Comparison of ENCODE assay signal across 9 mouse cellular contexts in genomic region chr1:192070618-192071051, GRCm38 (mm10). TPM values are rescaled to one million over a fixed set of nuclear protein-coding genes. Genes with fewer than 3 reads are reported as not detected.
DNase-seq lines count a peak whose midpoint lies in the region; ATAC-seq and TF ChIP-seq lines count a peak whose summit lies in the region.
"Had no signal": no experiment of that assay in that cellular context is flagged by ENCODE, and none has a peak within 500 bp of the region (broad histone marks: within the 10 kb centered on the region; RNA-seq: fewer than 3 reads in every experiment).

No protein-coding gene starts in this region.

- H3K27ac ChIP-seq in forebrain, embryonic 11.5 days (ENCODE audit: low read depth, low read length), result no peak overlapping the region
- no peak overlapping the region for H3K27ac ChIP-seq in forebrain, embryonic 10.5 days
- peak overlapping the region; percentile 45 for H3K27ac ChIP-seq in lung, embryonic 16.5 days (ENCODE audit: low read length)
- peak overlapping the region; percentile 4 to 61; a peak in 3 of 4 replicates for H3K27ac ChIP-seq in heart, embryonic 14.5 days (replicated peaks in 1 of 2; ENCODE audit: control insufficient read depth in 1 of 2, insufficient read depth in 1 of 2, low read depth in 2 of 2, low read length in 2 of 2)
- no peak overlapping the region for H3K27ac ChIP-seq in neural tube, embryonic 14.5 days (ENCODE audit: low read depth, low read length)
- no peak overlapping the region for H3K27ac ChIP-seq in midbrain, embryonic 16.5 days (ENCODE audit: low read length)
- H3K27ac ChIP-seq: liver, embryonic 15.5 days had no signal

- WGBS in forebrain, embryonic 11.5 days, result 71% methylated on average over 3 of the region's 3 CpGs
- WGBS in forebrain, embryonic 10.5 days, result 75% methylated on average over 3 of the region's 3 CpGs
- WGBS in lung, embryonic 16.5 days, result 32% methylated on average over 3 of the region's 3 CpGs
- 37% methylated on average over 3 of the region's 3 CpGs for WGBS in lung, adult 2 months
- 51% methylated on average over 3 of the region's 3 CpGs for WGBS in heart, embryonic 14.5 days
- WGBS in neural tube, embryonic 14.5 days, result 44% methylated on average over 3 of the region's 3 CpGs
- 72% methylated on average over 3 of the region's 3 CpGs for WGBS in midbrain, embryonic 16.5 days

- no peaks in the 10 kb centered on the region for H3K9me3 ChIP-seq in forebrain, embryonic 11.5 days (ENCODE audit: control insufficient read depth, low read length)
- H3K9me3 ChIP-seq in forebrain, embryonic 10.5 days, result no peaks in the 10 kb centered on the region
- no peaks in the 10 kb centered on the region for H3K9me3 ChIP-seq in lung, embryonic 16.5 days (ENCODE audit: control insufficient read depth, low read length)
- no peaks in the 10 kb centered on the region for H3K9me3 ChIP-seq in heart, embryonic 14.5 days (ENCODE audit: control insufficient read depth, low read length)
- H3K9me3 ChIP-seq in neural tube, embryonic 14.5 days (ENCODE audit: control insufficient read depth, low read length), result no peaks in the 10 kb centered on the region
- H3K9me3 ChIP-seq in midbrain, embryonic 16.5 days (replicated peaks; ENCODE audit: control insufficient read depth, low read length, poor library complexity, severe bottlenecking), result no peaks in the 10 kb centered on the region
- H3K9me3 ChIP-seq: liver, embryonic 15.5 days had no signal

- no peak overlapping the region for H3K4me2 ChIP-seq in forebrain, embryonic 11.5 days (ENCODE audit: low read depth, low read length, severe bottlenecking)
- peak overlapping the region; percentile 28 for H3K4me2 ChIP-seq in lung, embryonic 16.5 days (ENCODE audit: low read depth, low read length)
- peak overlapping the region; percentile 2 for H3K4me2 ChIP-seq in heart, embryonic 14.5 days (ENCODE audit: low read length)
- H3K4me2 ChIP-seq in neural tube, embryonic 14.5 days (ENCODE audit: low read depth, low read length), result 0 out of 2 replicates have a peak overlapping the region, but pooled peaks have one; percentile 14
- no peak overlapping the region for H3K4me2 ChIP-seq in midbrain, embryonic 16.5 days (ENCODE audit: low read length)
- H3K4me2 ChIP-seq: liver, embryonic 15.5 days had no signal

- no peak overlapping the region for H3K9ac ChIP-seq in forebrain, embryonic 11.5 days (ENCODE audit: low read length)
- H3K9ac ChIP-seq in lung, embryonic 16.5 days (ENCODE audit: low read length), result no peak overlapping the region
- H3K9ac ChIP-seq in heart, embryonic 14.5 days (ENCODE audit: low read length), result no peak overlapping the region; the same call in 1 of the 2 replicates
- H3K9ac ChIP-seq in neural tube, embryonic 14.5 days (replicated peaks; ENCODE audit: low read depth, low read length), result no peak overlapping the region
- no peak overlapping the region for H3K9ac ChIP-seq in midbrain, embryonic 16.5 days (ENCODE audit: low read depth, low read length)
- H3K9ac ChIP-seq: liver, embryonic 15.5 days had no signal

- peak; percentile 26 for DNase-seq in forebrain, embryonic 11.5 days (ENCODE audit: low spot score)
- no peak for DNase-seq in forebrain, embryonic 10.5 days (ENCODE audit: extremely low spot score, low spot score)
- no peak for DNase-seq in lung, adult 2 months
- DNase-seq in right cerebral cortex, postnatal 10 days (ENCODE audit: low spot score in 2 of 2), result no peak

- H3K36me3 ChIP-seq in forebrain, embryonic 11.5 days (ENCODE audit: control insufficient read depth, insufficient read depth, low read length), result no peaks in the 10 kb centered on the region
- no peaks in the 10 kb centered on the region for H3K36me3 ChIP-seq in forebrain, embryonic 10.5 days (replicated peaks)
- peaks cover 5% of the 10 kb centered on the region for H3K36me3 ChIP-seq in lung, embryonic 16.5 days (ENCODE audit: control insufficient read depth, insufficient read depth, low read length)
- H3K36me3 ChIP-seq in heart, embryonic 14.5 days (ENCODE audit: control insufficient read depth, insufficient read depth, low read length), result peaks cover 29% of the 10 kb centered on the region
- H3K36me3 ChIP-seq in neural tube, embryonic 14.5 days (ENCODE audit: control insufficient read depth, insufficient read depth, low read length), result no peaks in the 10 kb centered on the region
- no peaks in the 10 kb centered on the region for H3K36me3 ChIP-seq in midbrain, embryonic 16.5 days (ENCODE audit: control insufficient read depth, insufficient read depth, low read length)

- TF ChIP-seq POLR2A in lung, adult 2 months (IDR thresholded peaks at IDR 0.05; ENCODE audit: borderline replicate concordance, extremely low read depth, low read depth, low read length), result no peak

- TF ChIP-seq CTCF in lung, adult 2 months (IDR thresholded peaks at IDR 0.05; ENCODE audit: insufficient read depth, low read length), result no peak

- H3K27me3 ChIP-seq in forebrain, embryonic 11.5 days (ENCODE audit: control insufficient read depth, insufficient read depth, low read length), result no peaks in the 10 kb centered on the region
- peaks cover 14% of the 10 kb centered on the region for H3K27me3 ChIP-seq in forebrain, embryonic 10.5 days (ENCODE audit: poor library complexity, severe bottlenecking)
- no peaks in the 10 kb centered on the region for H3K27me3 ChIP-seq in lung, embryonic 16.5 days (ENCODE audit: control insufficient read depth, insufficient read depth, low read depth, low read length)
- H3K27me3 ChIP-seq in heart, embryonic 14.5 days (ENCODE audit: control insufficient read depth, insufficient read depth, low read length), result no peaks in the 10 kb centered on the region
- H3K27me3 ChIP-seq in neural tube, embryonic 14.5 days (ENCODE audit: control insufficient read depth, insufficient read depth, low read length), result no peaks in the 10 kb centered on the region
- no peaks in the 10 kb centered on the region for H3K27me3 ChIP-seq in midbrain, embryonic 16.5 days (ENCODE audit: control insufficient read depth, insufficient read depth, low read depth, low read length)
- H3K27me3 ChIP-seq: liver, embryonic 15.5 days had no signal

- no peaks in the 10 kb centered on the region for H3K4me1 ChIP-seq in forebrain, embryonic 11.5 days (replicated peaks; ENCODE audit: control insufficient read depth, insufficient read depth, low read length)
- H3K4me1 ChIP-seq in forebrain, embryonic 10.5 days, result peaks cover 27% of the 10 kb centered on the region
- H3K4me1 ChIP-seq in lung, embryonic 16.5 days (replicated peaks; ENCODE audit: control insufficient read depth, insufficient read depth, low read length), result peaks cover 25% of the 10 kb centered on the region
- H3K4me1 ChIP-seq in lung, adult 2 months (ENCODE audit: control insufficient read depth, insufficient read depth, low read length), result peaks cover 12% of the 10 kb centered on the region
- H3K4me1 ChIP-seq in heart, embryonic 14.5 days (ENCODE audit: control insufficient read depth in 2 of 2, insufficient read depth in 2 of 2, low read length in 2 of 2), result peaks cover 14 to 19% of the 10 kb centered on the region in 2 experiments
- 0 out of 2 replicates have a peak, but pooled peaks cover 10% of the 10 kb centered on the region for H3K4me1 ChIP-seq in neural tube, embryonic 14.5 days (ENCODE audit: control insufficient read depth, insufficient read depth, low read length)
- H3K4me1 ChIP-seq in midbrain, embryonic 16.5 days (ENCODE audit: control insufficient read depth, insufficient read depth, low read length), result no peaks in the 10 kb centered on the region; the same call in 1 of the 2 replicates

- no peak overlapping the region for H3K4me3 ChIP-seq in forebrain, embryonic 11.5 days (ENCODE audit: low read depth, low read length)
- H3K4me3 ChIP-seq in forebrain, embryonic 10.5 days, result no peak overlapping the region
- H3K4me3 ChIP-seq in lung, embryonic 16.5 days (ENCODE audit: low read length), result no peak overlapping the region
- H3K4me3 ChIP-seq in lung, adult 2 months (replicated peaks; ENCODE audit: extremely low read depth, low read depth, low read length), result no peak overlapping the region
- no peak overlapping the region for H3K4me3 ChIP-seq in heart, embryonic 14.5 days (ENCODE audit: control insufficient read depth in 1 of 2, insufficient read depth in 1 of 2, low read depth in 1 of 2, low read length in 2 of 2)
- no peak overlapping the region for H3K4me3 ChIP-seq in neural tube, embryonic 14.5 days (ENCODE audit: low read depth, low read length)
- no peak overlapping the region for H3K4me3 ChIP-seq in midbrain, embryonic 16.5 days (ENCODE audit: low read depth, low read length)
- H3K4me3 ChIP-seq: liver, embryonic 15.5 days had no signal

- no peak for ATAC-seq in forebrain, embryonic 11.5 days (replicated peaks; ENCODE audit: low FRiP score)
- ATAC-seq in lung, embryonic 16.5 days (ENCODE audit: low read depth), result peak; percentile 60
- ATAC-seq in heart, embryonic 14.5 days (ENCODE audit: insufficient number of reproducible peaks, insufficient read depth, low FRiP score, low read depth), result no peak
- ATAC-seq in neural tube, embryonic 14.5 days (ENCODE audit: low read depth), result no peak
- no peak for ATAC-seq in midbrain, embryonic 16.5 days

RNA-seq across cellular contexts. Expression of gene Traf5, which starts 21.7 kb away (rescaled TPM):
- 2.8 and 4.4 TPM in 2 replicates for polyA plus RNA-seq in forebrain, embryonic 11.5 days (2014; fragmentation: Nextera tagmentation; extraction: Ambion mirVana)
- 2.3 and 4.1 TPM in 2 replicates for polyA plus RNA-seq in forebrain, embryonic 10.5 days (2016; fragmentation: Nextera tagmentation; extraction: Ambion mirVana)
- polyA plus RNA-seq in lung, embryonic 16.5 days (2015; fragmentation: Nextera tagmentation; extraction: Ambion mirVana), result 21.9 and 23.4 TPM in 2 replicates
- polyA plus RNA-seq in lung, adult 2 months (2012; rRNA removed), result 16.2 and 23.5 TPM in 2 replicates
- polyA plus RNA-seq in heart, embryonic 14.5 days (2014; fragmentation: Nextera tagmentation; extraction: Ambion mirVana), result 11.0 and 16.9 TPM in 2 replicates
- polyA plus RNA-seq in neural tube, embryonic 14.5 days (2014; fragmentation: Nextera tagmentation; extraction: Ambion mirVana), result 1.7 and 2.3 TPM in 2 replicates
- polyA plus RNA-seq in midbrain, embryonic 16.5 days (2015; fragmentation: Nextera tagmentation; extraction: Ambion mirVana), result 1.6 and 2.7 TPM in 2 replicates

Comparison
In these comparisons a context has a peak if more than half of its experiments do, and no peak if none do; other contexts are left out.
1. H3K27ac ChIP-seq: peak in lung, embryonic 16.5 days (single experiment) and heart, embryonic 14.5 days (2 of 2); none in forebrain, embryonic 11.5 days (single experiment), forebrain, embryonic 10.5 days (single experiment), neural tube, embryonic 14.5 days (single experiment) and midbrain, embryonic 16.5 days (single experiment).
2. H3K4me2 ChIP-seq: peak in lung, embryonic 16.5 days (single experiment), heart, embryonic 14.5 days (single experiment) and neural tube, embryonic 14.5 days (single experiment); none in forebrain, embryonic 11.5 days (single experiment) and midbrain, embryonic 16.5 days (single experiment).